Mouse (Mus musculus) A20 (cell line): ENCODE measurements around the gene Enox1.

Experiments
- DNase-seq: peaks from one replicate; pipeline ENCODE4 v3.0.0-alpha.2; 2011; ENCODE audit warnings: low read depth, low spot score

Enox1 gene

DNA sequence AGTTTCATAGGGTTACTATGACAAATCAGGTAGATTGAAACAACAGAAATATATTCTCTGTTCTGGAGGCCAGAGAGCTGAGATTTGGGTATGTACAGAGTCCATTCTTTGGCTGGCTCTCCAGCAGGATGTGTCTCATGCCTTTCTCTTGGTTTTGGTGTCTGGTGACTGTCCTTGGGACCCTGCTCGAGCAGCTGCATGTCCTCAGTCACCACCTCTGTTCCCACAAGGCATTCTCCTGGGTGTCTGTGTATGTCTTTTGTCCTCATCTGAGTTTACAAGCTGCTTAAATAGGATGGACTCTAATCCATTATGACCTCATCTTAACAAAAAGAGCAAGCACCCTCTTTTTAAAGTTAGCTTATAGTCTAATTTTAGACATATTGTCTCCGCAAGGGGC lies 410.6 kb downstream of the Enox1 start:
- no peak for DNase-seq

DNA sequence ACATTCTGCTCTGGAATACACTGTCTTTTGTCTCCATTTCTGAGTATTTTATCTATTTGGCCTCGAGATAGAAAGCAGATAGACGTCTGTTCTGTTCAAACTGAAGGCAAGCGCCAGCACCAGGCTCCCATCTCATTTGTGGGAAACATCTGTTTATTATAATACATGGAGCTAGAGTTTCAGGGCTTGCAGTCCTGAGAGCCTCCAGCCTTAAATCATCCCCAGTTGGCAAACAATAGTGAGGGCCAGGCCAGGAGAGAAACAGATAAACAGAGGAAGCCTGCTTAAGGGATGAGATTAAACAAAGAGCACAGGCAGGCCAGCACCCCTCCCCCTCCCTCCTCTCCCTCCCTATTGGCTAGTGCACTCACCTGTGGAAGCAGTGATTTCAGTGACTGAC lies 417.9 kb downstream of the Enox1 start:
- no peak for DNase-seq

DNA sequence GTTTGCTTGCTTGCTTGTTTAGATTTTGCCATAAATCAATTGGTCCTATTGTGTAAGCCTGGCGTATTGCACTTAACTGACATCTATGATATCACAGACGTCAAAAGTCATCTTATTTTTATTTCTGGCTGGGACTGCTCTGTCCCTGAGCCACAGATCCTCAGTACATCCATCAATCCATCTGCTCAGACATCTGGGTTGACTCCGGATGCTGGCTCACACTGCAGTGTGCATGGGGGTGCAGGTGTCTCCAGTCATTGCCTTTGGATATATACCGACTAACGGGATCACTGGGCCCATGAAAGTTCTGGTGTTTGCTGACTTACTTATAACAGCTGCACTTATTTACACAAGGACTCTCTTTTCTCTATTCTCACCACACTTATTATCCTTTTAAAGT lies 419.8 kb downstream of the Enox1 start:
- DNase-seq: no peak

DNA sequence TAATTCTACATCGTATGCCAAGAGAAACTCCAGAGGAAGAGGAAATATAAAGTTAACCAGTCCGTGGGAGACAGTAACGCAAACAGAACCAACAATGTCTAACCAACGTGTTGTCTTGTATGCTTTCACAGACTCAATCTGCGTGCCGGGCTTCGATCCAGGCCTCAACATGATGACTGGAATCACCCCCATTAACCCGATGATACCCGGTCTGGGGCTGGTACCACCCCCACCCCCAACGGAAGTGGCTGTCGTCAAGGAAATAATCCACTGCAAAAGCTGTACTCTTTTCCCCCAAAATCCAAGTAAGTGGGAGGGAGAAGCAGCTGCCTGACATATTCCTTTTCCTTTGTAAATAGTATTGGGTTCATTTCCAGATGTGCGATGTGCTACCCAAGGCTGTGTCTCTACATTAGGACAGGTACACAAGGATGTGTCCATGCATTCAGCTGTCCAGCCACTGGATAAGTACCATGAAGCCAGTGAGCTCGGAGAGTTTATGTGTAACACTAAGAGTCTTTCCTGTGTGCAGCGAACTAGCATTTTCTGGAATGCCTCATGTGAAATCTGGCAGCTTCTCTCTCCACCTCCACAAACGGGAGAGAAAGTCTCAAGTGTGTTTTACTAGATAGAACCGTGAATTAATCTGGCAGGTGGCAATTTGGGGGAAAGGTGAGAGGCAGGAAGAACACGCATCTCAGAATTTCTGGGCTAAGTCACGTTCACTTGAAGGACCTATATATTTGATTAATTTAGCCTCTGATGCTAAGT lies 421.1 kb downstream of the Enox1 start:
- DNase-seq: no peak

DNA sequence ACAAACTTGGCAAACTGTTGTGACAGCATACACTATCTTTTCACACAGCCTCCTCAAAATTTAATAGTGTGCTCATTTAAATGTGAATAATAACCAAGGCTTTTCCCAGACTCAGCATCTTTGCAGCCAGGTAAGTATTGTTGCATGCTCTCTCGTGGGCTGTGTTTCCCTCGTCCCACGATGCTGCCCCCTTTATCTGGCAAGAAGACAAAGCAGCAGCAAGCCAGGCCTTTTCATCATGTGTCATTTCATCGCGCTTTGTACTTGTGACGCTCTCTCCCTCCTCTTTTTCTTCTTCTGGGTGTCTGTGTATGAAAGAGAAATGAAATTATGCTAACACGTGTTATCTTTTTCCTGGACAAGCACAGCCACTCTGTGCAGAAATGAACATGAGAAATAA lies 421.8 kb downstream of the Enox1 start:
- DNase-seq: no peak

DNA sequence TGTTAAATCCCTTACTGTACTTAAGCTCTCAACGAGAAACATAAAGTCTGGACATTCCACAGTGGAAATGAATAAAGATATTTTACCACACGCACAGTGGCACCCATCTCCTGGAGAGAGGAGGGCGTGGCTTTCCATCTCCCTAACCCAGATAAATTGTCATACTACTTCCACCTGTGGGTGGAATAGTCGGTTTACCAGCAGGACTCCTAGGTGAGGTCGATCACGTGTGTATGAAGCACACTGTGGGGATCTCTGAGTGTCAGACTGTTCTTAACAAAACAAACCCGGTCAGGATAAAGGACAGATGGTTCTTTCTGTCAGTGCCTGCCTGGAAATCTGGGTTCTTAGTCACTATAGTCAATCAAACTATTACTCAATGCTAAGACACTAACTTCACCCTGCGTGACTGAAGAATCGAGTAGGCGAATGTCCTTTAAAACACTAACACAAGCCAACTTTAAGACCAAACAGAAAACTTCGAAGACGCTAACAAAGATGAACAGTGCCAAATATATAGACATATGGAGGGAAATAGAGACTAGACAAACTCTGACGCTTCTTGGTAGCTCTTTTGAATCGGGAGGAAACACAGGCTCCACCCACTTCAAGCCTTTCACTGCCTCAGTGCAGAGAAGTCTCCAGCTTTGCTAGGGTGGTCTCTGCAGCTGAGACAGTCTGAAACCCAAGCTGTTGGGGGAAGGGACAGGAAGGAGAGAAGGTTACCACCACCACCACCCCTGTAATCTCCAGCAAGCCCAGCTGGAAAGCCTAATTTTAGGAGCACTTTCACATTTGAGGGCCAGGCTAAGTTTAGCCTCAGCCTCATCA lies 423.8 kb downstream of the Enox1 start:
- no peak for DNase-seq

DNA sequence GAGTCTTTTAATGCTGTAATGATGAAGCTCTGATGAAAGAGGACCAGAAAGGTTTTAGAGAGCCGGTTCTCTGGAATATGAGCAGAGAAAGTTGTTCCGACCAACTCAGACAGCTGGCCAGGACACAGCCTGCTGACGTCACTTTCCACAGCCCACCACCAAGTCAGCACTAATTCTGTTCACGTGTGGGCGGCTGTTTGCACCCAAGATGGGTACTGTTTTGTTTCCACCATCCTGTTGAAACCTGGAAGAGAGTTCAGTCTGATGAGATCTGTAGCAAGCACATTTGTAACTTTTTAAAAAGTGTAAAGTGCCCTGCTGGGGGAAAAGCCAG lies 424.3 kb downstream of the Enox1 start:
- no peak for DNase-seq

DNA sequence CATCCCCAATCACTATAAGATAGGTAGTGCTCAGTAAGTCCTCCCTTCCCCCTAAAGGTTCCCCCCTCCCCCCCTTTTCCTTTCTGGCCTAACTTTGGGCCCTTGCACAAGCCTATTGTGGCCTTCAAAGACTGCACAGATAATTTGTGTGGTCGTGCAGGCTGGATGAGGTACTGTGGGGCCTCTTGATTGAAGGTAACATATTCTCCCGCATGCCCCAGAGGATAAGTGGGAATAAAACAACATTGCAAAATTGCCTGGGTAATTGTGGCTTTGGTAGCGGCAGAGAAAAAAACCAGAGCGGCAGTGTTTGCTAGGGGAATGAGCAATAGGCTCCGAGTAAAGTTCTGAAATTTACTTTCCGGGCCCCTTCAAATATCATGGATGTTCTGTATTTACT lies 425.1 kb downstream of the Enox1 start:
- no peak for DNase-seq

DNA sequence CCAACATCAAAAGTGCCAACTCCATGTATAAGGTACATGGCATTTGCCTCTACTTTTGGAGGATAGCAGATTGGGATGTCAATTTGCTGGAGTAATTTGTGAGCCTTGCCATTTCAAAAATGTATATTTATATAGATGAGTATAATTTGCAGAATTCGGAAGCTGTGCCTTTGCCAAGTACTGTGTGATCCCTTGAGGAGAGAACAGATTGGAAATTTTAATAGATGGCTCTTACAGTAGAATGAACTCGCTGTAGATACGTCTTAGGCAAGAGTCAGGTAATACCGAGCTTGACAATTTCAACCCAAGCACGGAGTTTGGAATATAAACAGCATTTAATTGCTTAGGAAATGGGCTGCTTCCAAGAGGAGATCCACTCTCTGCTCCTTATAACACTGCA lies 427.9 kb downstream of the Enox1 start:
- DNase-seq: no peak

DNA sequence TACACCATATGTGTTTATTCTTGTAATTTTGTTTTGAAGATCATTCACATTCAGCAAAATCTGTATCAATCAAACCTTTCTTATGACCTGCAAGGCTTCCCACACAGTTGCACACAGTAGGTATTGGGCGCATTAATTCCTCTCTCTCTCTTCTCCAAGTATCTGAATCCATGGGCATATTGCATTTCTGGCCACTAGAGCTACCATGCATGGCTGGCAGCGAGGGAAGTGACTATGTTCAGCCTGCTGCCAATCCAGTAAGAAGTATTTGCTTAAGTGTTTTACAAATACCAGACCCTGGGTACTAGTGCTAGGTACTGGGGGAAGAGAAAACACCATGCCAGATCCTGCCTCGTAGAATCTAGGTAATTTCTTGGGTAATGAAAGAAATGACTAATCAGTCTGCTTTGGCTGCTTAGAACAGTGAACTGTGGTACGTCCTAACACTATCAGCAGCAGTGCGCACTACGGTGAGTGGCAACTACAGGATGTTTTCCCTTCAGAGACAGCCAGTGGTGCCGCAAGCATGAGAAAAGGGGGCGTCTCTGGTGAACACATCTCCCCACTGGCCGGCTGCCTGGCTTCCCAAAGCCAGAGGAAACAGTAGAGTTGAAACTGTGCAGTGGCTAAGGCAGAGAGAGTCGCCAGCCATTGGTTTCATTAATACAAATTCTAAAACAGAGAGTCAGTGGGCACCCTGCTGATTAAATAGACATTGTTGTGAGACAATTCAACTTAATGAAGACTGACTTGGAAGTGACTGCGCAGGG lies 428.7 kb downstream of the Enox1 start:
- no peak for DNase-seq

DNA sequence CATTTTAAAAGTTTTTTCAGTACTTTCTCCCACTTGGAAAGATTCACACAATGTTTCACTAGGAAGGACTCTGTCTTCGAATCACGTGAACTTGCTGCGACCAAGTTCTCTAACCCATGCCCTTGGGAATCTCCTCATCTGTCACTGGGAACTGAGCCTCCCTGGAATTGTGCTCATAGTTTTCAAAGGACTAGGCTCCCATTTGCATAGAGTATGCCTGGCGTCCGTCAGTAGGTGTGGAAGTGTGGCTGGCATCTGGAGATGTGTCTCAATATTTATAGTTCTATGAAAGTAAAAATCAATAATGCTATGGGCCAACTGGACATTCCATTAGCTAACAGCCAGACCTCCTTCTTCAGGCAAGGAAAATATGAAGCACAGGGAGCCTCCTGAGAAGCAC lies 429.5 kb downstream of the Enox1 start:
- DNase-seq: no peak

DNA sequence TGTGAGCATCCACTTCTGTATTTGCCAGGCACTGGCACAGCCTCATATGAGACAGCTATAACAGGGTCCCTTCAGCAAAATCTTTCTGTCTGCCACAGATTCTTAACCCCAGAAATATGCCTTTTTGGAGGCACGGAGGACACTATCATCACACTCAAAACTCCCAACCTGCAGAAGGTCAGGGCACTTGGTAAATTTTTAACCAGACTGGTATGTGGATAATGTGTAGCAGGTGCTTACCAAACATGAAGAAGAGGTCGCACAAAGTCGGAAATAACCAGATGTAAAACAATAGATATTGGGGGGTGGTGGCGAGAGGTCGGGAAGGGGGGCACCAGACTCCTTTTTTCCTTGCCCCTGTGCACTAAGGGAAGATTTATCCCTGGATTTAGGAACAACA lies 430.6 kb downstream of the Enox1 start:
- DNase-seq: no peak

DNA sequence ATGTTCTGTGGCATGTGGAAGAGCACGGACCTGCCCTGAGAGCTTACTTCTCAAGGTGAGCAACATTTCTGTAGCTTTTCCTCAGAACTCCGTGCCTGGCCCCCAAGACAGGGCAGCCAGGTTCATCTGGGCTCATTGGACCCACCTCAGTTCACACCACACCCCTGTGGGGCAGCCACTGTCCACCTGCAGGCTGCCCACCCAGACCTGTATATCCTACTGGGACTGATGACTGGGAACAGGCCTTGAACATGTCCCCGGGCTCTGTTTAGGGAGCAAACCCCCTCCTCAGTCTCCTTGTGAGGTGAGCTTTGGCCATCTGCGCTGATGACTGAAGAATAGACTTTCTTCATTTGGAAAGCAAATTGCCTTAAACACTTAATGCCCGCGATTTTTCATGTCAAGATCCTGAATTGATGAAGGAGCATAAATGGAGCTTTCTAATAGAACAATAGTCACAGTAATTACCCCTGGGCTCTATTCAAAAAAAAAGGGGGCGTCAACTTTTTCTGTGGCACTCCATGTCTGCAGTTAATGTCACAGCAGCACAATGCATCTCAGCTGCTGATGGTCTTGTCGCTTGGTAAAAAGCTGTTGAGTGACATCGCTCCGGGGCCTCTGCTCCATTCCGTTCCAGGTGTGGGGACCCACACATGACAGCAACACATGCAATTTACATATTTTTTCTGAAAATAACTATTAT lies 436.7 kb downstream of the Enox1 start:
- DNase-seq: no peak

DNA sequence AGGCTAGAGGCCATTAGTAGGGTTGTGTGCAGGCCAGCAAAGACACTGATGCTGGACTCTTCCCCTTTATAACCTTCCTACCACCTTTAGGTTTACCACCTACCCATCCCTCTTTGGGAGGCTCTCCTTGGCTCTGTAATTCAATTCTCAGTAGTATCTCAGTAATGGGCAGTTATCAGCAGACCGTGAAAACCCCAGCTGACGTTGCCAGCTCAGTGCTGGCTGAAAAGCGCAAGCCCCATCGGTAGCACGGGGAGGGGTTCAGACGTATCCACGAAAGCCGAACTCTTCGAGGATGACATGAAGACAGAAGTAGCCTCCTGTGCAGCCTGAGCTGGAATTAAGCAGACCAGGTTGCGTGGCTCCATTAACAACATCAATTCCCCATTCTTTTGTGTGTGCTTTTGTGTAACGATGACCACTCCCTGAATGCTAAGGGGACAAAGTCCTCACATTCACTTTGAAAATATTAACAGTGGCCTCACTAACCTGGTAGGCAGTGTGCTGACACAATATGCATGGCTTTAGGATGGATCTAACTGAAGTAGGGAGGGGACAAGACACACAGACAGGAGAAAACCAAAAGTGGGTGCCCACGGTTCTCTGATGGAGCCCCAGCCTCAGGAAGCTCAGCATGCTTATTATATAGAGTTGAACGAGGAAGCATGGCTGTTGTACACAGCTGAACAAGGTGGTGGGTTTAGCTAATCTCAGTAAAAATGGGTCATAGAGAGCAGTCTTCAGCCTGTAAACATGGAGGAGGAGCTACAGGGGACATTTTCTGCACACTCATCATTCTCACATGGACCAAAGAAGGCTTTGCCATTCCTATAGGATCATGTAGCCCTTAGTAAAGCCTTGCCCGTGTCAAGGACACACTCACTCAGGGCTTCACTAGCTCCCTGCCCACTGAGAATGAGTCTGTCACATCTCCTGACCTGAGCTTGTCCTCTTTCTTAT lies 439.9 kb downstream of the Enox1 start:
- no peak for DNase-seq

DNA sequence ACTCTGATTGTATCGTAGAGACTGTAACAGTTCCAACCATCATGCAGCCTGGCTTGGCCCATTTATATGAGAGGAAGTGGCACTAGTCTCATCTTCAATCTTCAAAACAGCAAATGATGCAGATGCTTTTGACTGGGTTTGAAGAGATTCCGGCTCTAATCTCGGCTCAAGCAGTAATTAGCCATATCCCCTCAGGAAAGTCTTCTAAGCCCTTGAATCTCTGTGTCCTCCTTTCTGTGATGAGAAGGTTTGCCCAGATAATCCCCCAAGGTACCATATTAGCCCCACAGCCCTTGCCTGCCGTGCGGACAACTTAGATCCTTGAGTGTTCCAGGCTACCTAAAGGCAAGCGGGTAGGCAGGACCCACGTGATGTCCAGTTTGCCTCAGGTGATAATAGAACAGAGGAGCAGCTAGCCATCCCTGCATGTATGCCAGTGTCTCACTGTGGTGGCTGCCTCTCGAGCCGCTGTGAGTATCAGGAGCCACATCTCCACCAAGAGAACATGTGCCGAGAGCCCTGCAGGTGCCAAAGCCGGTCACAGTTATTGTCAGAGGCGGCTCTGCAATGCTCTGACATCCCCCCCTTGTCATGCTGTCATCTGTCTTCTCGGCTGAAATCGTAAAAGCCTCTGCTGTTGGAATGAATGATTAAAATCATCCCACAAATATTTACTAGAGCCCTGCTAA lies 442.6 kb downstream of the Enox1 start:
- no peak for DNase-seq

DNA sequence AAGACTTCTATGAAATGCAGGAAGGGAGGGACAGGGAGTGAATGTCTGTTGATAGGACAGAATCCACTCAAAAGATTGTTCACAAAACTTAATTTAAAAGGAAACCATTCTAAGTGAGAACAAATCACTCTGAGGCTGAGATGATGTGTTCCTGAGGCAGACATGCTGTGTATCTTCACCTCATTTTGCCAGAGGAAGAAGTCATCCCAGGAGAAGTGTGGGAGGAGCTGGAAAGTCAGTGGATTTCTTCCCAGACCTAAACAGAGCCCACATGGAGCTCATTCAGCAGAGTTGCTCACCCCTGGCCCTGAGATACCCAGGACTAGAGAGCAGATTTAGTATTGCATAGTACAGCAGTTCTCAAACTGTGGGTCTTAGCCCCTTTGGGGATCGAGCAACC lies 444.2 kb downstream of the Enox1 start:
- no peak for DNase-seq

DNA sequence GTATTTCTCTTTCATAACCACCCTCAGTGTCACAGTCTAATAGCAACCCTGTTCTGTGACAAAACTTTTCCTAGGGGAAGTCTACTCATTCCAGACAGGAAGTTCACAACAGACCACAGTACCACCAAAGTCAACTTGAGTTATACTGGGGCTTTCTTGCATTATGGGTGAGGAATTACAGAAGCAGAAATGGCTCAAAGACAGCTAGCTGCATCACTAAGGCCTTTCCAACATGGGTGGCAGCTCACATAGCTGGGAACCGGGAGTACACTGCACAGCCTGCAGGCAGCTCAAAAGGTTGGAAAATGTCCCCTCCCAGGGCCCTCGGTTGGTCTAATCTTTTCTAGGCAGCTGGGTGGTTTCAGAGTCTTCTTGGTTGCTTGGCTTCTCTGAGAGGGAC lies 444.9 kb downstream of the Enox1 start:
- no peak for DNase-seq

DNA sequence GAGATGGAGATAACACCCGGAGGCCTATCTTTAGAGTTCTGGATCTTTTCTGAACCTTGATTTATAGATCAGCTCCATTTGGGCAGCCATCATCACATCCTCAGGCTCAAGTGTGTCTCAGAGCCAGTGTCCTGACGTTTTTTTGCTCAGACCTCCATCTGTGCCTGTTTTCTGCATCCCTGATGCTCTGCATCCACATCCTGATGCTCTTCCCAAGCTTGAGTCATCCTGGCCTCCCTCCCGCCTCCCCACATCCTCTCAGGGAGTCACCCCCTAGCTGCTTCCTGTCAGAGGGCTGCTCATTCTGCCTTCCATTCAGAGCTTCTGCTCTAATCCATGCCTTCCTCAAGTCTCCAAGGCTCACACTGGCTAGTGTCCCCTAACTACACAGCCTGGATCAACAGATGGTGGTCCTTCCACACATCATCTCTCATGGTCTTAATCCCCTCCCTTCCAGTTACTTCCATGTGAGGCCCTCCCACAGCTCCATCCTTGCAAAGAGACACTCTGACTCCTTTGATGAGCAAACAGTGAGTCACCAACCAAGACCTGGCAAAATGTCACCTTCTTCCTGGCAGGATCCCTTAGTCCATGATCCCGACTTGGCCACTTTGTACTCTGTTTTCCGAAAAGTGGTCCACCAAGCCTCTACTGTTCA lies 451.7 kb downstream of the Enox1 start:
- DNase-seq: no peak

DNA sequence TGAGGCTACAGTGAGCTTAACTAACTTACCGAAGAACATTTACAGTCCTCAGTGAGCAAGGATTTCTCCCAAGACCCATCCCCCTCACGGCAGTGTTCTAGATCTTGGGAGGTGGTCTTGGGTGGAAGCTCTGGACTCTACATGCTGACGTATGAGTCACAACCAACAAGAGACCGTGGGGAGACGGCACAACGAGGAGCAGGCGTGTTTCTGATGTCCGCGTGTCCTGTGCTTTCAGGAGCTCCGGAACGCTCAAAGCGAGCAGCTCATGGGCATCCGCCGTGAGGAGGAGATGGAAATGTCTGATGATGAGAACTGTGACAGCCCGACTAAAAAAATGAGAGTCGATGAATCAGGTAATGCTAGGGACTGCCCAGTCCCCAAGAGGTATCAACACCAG lies 458.6 kb downstream of the Enox1 start:
- DNase-seq: no peak

DNA sequence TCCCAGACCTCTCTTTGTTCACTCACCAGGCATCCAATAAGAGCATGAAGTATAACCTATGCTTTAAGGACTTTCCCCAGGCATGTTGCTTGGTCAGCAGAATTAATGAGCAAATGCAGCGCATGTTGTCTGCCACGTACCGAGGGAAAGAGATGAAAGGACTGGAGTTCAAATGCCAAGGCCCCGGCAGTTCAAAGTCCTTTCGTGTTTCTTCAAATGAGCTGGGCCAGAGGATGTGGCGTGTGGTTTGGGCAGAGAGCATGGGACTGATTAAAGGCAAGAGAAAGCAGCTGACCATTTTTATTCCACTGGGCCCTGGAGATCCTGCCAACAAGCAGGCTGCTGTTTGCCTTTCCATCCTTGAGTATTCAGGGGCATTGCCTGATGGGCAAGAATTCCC lies 460.7 kb downstream of the Enox1 start:
- DNase-seq: no peak
